Mouse (Mus musculus) stomach, postnatal 0 days (tissue): ENCODE data around the gene Mpp4.

Source experiments
- CTCF ChIP-seq: IDR thresholded peaks from 2 replicates; pipeline ENCODE4 v1.5.1; 2016; ENCODE audit warnings: antibody characterized with exemption, low read depth, mild to moderate bottlenecking, moderate library complexity
- EP300 ChIP-seq: optimal IDR thresholded peaks from 2 replicates; pipeline ENCODE3; 2016; ENCODE audit warnings: antibody characterized with exemption

- no peak for TF ChIP-seq CTCF
- TF ChIP-seq EP300 = no peak
These were observed 61.1 kb downstream of the Mpp4 start for GRCm38 (mm10) chr1:59102071-59102470.
